Mouse (Mus musculus) olfactory bulb, adult 2 months (tissue): Measurements from ENCODE around the gene Dusp7.

Experiments used
- CTCF ChIP-seq: fragments of 200-500 bp; IDR thresholded peaks from 2 replicates; pipeline ENCODE4 v1.5.1; 2012; ENCODE audit warnings: low read depth, mild to moderate bottlenecking, low read length, moderate library complexity; ENCODE audit not compliant: insufficient read depth
- POLR2A ChIP-seq: fragments of 200-500 bp; IDR thresholded peaks from 2 replicates; pipeline ENCODE4 v1.6.1; 2012; ENCODE audit warnings: mild to moderate bottlenecking, low read depth, low read length, moderate library complexity; ENCODE audit not compliant: insufficient read depth

- TF ChIP-seq CTCF (no peak), POLR2A (no peak)
These were observed 45.9 kb upstream of the Dusp7 start for GRCm38 (mm10) chr9:106322497-106322896.
